Mouse (Mus musculus): ENCODE data around the gene Pan3. TPM values are rescaled to one million over a fixed set of nuclear protein-coding genes. Genes with fewer than 3 reads are reported as not detected.

Gene Pan3
- total RNA-seq, 2 experiments from 2014 or later, result 67.8 to 105 TPM

GRCm38 (mm10) chr5:147426048-147426805, 3.7 kb upstream of the Pan3 start:
- no peak for DNase-seq (ENCODE audit: low spot score in 2 of 2)
- intact Hi-C loops (cut with DNase I), result loop anchor here (10.0 kb wide), 1 partner anchor 519 kb away; no protein-coding TSS in a partner anchor

GRCm38 (mm10) chr5:147430361-147430935, 487 bp downstream of the Pan3 start:
- intact Hi-C loops (cut with DNase I), result loop anchor here (10.0 kb wide), 1 partner anchor 104 kb away; no protein-coding TSS in a partner anchor
- DNase-seq (ENCODE audit: low spot score in 2 of 2), result peak in 1 of 2 experiments; percentile 71

- intact Hi-C loops (cut with DNase I), result loop anchor here (10.0 kb wide), 1 partner anchor 104 kb away; no protein-coding TSS in a partner anchor
- DNase-seq (ENCODE audit: low spot score in 2 of 2), result peak; percentile 70 to 76
Measured at GRCm38 (mm10) chr5:147430936-147431839, 1.2 kb downstream of the Pan3 start.

GRCm38 (mm10) chr5:147432927-147433326, 3.0 kb downstream of the Pan3 start:
- DNase-seq (ENCODE audit: low spot score in 2 of 2), result no peak
- intact Hi-C loops (cut with DNase I), result loop anchor here (10.0 kb wide), 1 partner anchor 102 kb away; no protein-coding TSS in a partner anchor

GRCm38 (mm10) chr5:147435224-147435623, 5.3 kb downstream of the Pan3 start:
- no peak for DNase-seq (ENCODE audit: low spot score in 2 of 2)
- intact Hi-C loops (cut with DNase I), result loop anchor here (10.0 kb wide), 1 partner anchor 100 kb away; no protein-coding TSS in a partner anchor

- intact Hi-C loops (cut with DNase I), result loop anchor here (10.0 kb wide), 1 partner anchor 99 kb away; no protein-coding TSS in a partner anchor
Measured at GRCm38 (mm10) chr5:147435751-147436150, 5.8 kb downstream of the Pan3 start.

GRCm38 (mm10) chr5:147436491-147436890, 6.5 kb downstream of the Pan3 start:
- no peak for DNase-seq (ENCODE audit: low spot score in 2 of 2)
- intact Hi-C loops (cut with DNase I), result loop anchor here (10.0 kb wide), 1 partner anchor 98 kb away; no protein-coding TSS in a partner anchor

More at GRCm38 (mm10) chr5:147435751-147436150, 5.8 kb downstream of the Pan3 start:
- DNase-seq (ENCODE audit: low spot score in 2 of 2), result no peak

GRCm38 (mm10) chr5:147440996-147441507, 11.1 kb downstream of the Pan3 start:
- no peak for DNase-seq (ENCODE audit: low spot score in 2 of 2)
- intact Hi-C loops (cut with DNase I), result no loop called here

GRCm38 (mm10) chr5:147441979-147442378, 12.0 kb downstream of the Pan3 start:
- intact Hi-C loops (cut with DNase I), result no loop called here
- no peak for DNase-seq (ENCODE audit: low spot score in 2 of 2)

GRCm38 (mm10) chr5:147442741-147443140, 12.8 kb downstream of the Pan3 start:
- no peak for DNase-seq (ENCODE audit: low spot score in 2 of 2)
- intact Hi-C loops (cut with DNase I), result no loop called here

GRCm38 (mm10) chr5:147444298-147444697, 14.3 kb downstream of the Pan3 start:
- intact Hi-C loops (cut with DNase I), result no loop called here

GRCm38 (mm10) chr5:147444757-147445156, 14.8 kb downstream of the Pan3 start:
- no peak for DNase-seq (ENCODE audit: low spot score in 2 of 2)
- intact Hi-C loops (cut with DNase I), result no loop called here

More at GRCm38 (mm10) chr5:147444298-147444697, 14.3 kb downstream of the Pan3 start:
- DNase-seq (ENCODE audit: low spot score in 2 of 2), result no peak

GRCm38 (mm10) chr5:147445252-147445651, 15.3 kb downstream of the Pan3 start:
- DNase-seq (ENCODE audit: low spot score in 2 of 2), result no peak
- intact Hi-C loops (cut with DNase I), result no loop called here

GRCm38 (mm10) chr5:147448526-147448925, 18.6 kb downstream of the Pan3 start:
- no peak for DNase-seq (ENCODE audit: low spot score in 2 of 2)
- intact Hi-C loops (cut with DNase I), result no loop called here

GRCm38 (mm10) chr5:147448933-147449332, 19.0 kb downstream of the Pan3 start:
- no peak for DNase-seq (ENCODE audit: low spot score in 2 of 2)
- intact Hi-C loops (cut with DNase I), result no loop called here

GRCm38 (mm10) chr5:147456491-147456890, 26.5 kb downstream of the Pan3 start:
- intact Hi-C loops (cut with DNase I), result no loop called here
- DNase-seq (ENCODE audit: low spot score in 2 of 2), result no peak

- DNase-seq (ENCODE audit: low spot score in 2 of 2), result no peak
- intact Hi-C loops (cut with DNase I), result no loop called here
Measured at GRCm38 (mm10) chr5:147459821-147460567, 30.0 kb downstream of the Pan3 start.

GRCm38 (mm10) chr5:147463251-147463650, 33.3 kb downstream of the Pan3 start:
- peak in 1 of 2 experiments; percentile 28 for DNase-seq (ENCODE audit: low spot score in 2 of 2)

GRCm38 (mm10) chr5:147466361-147466760, 36.4 kb downstream of the Pan3 start:
- intact Hi-C loops (cut with DNase I), result no loop called here
- no peak for DNase-seq (ENCODE audit: low spot score in 2 of 2)

More at GRCm38 (mm10) chr5:147463251-147463650, 33.3 kb downstream of the Pan3 start:
- intact Hi-C loops (cut with DNase I), result no loop called here

Measured in left cerebral cortex, postnatal 36 days (tissue).